Mouse (Mus musculus) spleen, postnatal 14 days (tissue): ENCODE measurements around the gene Gm5485.

Experiments used
- DNase-seq, 2 experiments: peaks; one replicate each; pipeline ENCODE4 v3.0.0; 2021 to 2022; ENCODE audit warnings: low spot score in 2 of 2

Gene Gm5485

GRCm38 (mm10) chr16:48372461-48372860 is 39.8 kb downstream of the Gm5485 start:
- DNase-seq: no peak

GRCm38 (mm10) chr16:48368096-48368495 is 44.1 kb downstream of the Gm5485 start:
- DNase-seq: no peak

- DNase-seq: no peak
Measured at GRCm38 (mm10) chr16:48366801-48367200, 45.4 kb downstream of the Gm5485 start.

- DNase-seq: no peak
Measured at GRCm38 (mm10) chr16:48360887-48361286, 51.3 kb downstream of the Gm5485 start.

- DNase-seq: no peak
Measured at GRCm38 (mm10) chr16:48356417-48356816, 55.8 kb downstream of the Gm5485 start.

- no peak for DNase-seq
Measured at GRCm38 (mm10) chr16:48355716-48356115, 56.5 kb downstream of the Gm5485 start.
